Mouse (Mus musculus): ENCODE measurements at regions not wholly inside any gene's neighbourhood (a gene's known extent, or its start where the extent isn't known, plus 50 kb on each side); places are given as distances from the start of the nearest gene placed in this dataset.

DNA sequence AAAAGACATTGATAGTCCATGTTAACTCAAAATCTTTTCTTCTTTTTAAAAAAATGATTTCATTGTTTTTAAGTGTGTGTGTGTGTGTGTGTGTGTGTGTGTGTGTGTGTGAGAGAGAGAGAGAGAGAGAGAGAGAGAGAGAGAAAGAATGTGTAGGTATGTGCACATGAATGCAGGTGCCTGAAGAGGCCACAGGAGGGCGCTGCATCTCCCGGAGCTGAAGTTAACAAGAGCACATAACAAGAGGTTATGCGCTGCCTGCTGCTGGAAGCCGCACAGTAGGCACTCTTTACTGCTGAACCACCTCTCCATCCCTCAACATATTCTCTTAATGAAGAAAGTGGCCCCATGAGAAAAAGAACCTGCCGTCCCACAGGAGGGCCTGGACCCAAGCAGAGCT is 172.6 kb upstream of the Kazn start:
- DNase-seq: no peak
- intact Hi-C loops (cut with DNase I): no loop called here

DNA sequence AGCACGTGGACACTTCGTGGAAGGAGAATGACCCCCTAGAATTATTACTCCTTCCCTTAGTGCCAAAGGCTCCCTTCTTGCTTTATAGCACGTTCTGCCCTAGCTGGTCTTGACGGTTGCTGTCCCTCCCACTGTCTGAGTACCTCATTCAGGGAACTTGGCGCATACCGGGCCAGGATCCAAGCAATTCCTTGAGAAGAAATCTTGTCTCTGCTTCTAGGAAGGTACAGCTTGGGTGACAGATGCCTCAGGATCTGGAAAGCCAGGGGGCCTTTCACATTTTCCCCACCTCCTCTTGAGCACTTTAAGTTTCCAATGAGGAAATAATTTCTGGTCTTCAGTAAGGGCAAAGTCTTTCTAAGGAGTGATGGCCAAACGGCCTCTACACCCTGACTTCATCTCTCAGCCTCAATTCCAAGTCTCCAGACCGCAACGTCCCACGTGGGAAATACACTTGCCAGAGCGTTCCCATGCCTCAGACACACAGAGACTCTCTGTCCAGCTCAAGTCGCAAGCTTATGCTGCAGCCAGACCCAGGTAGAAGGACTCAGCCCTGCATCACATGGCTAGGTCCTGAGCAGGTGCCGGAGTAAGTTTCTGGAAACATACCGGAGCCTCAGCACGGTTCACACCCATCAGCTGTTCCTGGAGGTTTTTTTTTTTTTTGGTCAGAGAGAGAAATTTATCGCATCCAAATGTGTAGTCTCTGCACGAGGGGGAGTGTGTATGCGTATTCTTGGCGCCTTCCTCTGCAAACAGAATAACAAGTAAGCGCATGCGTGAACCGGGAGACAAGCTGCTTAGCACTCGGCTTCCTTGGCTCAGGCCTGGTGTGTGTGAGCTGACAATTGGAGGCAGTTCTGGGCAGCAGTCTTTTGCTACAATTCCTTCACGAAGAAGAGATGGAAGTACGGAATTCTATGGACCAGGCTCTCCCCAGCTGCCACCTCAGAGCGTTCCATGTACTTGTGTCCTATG is 171.7 kb upstream of the Kazn start:
- DNase-seq: peak; percentile 6 to 26
- intact Hi-C loops (cut with DNase I): no loop called here

DNA sequence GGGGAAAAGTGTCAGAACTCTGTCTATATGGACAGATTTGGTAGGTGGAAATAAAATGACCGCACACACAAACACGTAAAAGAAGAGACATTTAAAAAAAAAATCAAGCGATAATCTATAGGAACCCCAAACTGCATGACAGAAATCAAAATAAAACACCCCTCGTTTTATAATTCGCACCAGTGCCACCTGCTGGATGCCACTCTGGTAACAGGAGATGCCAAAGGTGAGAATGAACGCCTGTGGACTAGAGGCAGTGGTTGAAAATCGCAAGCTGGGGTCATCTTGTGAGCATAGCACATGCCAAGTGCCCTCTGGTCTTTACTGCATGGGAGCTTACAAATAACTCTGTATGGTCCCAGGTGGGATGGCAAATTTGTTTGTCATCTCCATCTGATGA is 158.7 kb upstream of the Kazn start:
- intact Hi-C loops (cut with DNase I): no loop called here
- DNase-seq: no peak

DNA sequence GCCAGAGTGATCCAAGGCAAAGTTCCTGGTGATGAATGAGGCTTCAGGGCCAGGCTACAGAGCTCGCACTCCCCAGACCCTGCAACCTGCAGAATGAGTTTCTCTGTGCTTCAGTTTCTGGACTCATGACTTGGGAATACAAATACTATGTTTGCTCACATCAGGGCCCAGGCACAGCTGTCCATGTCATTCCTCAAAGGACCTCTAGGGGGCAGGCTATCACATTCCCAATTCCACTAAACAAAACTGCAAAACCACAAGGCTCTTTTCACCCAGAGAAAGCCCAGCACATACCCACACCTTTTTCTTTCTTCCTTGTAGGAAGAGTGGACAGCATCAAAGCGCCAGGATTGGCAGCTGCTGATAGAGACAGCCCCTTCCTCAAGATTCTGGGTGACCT is 153.7 kb upstream of the Kazn start:
- DNase-seq: peak; percentile 19 to 28
- intact Hi-C loops (cut with DNase I): loop anchor here (1.0 kb wide), 1 partner anchor 486 kb away; no protein-coding TSS in a partner anchor

DNA sequence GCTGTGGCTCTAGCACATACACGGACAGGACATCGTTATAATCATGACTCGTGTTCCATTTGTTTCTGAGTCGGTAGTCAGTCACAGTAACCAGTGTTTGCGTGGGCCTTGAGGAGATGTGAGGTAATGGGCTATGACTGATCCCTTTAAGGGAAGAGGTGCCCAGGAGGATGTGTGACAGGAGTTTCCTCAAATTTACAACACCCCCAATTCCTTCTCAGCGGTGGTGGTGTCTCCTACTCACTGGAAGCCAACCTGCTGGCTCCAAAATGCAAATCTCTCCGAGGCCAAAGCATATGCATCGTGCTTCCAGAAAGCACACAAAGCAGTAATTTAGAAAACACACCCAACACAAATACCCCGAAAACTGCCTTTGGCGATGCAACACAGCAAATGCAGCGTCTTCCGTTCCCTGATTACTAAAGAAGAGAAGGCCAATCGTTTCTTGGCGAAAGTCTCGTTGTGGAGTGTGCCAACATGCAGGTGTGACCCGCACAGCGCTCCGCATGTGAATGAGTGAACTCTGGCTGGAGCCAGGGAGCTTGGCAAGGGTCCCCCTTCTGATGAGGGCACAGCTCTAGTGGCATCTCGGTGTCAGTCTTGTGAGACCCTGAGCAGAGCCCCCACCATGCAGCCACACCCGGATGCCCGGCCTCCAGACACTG is 151.5 kb upstream of the Kazn start:
- intact Hi-C loops (cut with DNase I): no loop called here
- DNase-seq: no peak

DNA sequence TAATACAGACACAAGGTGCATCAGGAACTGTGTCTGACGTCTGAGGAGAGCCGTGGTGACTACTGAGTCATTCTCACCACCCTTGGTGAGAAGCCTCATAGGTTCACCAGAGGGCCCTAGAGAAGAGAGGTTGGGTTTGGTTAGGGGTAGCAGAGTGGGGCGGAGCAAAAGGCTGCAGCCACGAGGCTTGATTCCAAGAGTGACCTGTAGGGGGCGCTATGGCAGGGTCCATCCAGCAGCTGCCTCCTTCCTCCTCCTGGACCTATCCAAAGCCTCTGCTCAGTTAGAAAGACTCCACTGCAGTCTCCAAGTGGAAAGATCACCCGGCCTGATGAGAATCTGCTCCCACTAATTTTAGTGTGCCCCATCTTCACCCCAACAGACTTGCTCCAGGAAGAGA is 149.3 kb upstream of the Kazn start:
- intact Hi-C loops (cut with DNase I): no loop called here
- no peak for DNase-seq

DNA sequence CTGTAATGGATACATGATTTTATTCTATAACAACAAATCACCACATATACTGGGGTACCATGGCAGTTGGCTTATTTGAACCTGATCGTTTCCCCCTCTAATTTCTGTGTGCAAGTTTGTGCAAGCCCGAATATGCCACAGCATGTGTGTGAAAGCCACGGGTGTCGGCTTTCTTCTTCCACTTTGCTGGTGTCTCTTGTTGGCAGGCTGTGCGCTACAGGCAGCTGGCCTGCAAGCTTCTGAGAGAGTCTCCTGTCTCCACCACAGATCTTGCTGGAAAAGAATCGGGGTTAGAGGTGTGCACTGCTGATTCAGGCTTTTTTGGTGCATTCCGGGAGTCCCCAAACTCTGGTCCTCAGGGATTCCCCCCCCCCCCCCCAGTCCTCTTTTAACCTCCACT is 142.0 kb upstream of the Kazn start:
- no peak for DNase-seq
- intact Hi-C loops (cut with DNase I): no loop called here

DNA sequence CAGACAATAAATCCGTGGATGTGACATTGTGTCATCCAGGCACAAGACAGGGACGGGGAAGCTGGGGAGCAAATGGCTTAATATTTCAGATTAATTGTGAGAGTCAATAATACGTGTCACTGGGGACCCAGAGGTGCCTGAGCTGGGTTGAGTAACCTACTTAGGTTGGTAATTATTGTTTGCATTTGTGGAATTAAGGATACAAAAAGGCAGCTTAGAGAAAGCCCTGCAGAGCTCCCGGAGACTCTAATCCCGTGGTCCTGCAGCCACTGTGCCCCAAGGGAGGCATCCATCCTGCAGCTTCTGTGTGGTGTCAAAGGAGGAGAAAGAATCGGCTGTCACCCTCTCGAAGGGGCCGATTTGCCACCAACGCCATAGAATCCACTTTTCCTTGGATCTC is 139.3 kb upstream of the Kazn start:
- intact Hi-C loops (cut with DNase I): no loop called here
- DNase-seq: no peak

DNA sequence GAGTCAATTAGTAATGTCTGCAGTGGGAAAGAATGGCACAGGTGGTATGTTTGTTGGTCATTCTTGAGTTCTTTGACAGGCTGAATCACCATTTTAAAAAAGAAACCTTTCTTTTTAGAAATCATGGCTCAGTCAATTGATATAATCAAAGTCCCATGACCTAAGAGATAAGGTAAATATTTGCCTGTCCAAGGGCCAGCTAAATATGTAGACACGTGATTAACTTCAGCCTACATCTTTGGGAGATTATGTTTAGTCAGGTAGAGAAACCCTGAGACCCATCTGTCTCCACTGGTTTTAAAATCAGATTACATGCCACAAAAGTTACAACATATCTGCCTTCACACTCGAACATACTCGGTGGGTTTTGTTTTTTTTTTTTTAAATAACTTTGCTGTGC is 128.6 kb upstream of the Kazn start:
- DNase-seq: no peak
- intact Hi-C loops (cut with DNase I): no loop called here

DNA sequence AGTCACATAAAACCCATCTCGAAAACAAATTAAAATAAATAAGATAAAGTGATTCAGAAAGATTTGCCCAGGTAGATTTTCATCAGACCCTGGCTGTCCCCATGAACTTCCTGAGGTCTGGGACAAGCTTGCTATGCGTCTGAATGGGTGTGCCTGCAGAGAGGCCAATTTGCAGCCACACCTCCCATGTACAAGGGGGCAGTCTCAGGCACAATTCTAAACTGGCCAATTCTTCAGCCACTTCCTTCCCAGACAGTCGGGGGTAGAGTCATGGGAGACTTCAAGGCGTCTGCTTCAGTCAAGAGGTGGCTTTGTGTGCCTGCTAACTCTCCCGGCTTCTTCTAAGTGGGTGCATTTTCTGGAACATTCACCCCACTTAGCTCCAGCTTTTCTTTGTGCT is 122.9 kb upstream of the Kazn start:
- no peak for DNase-seq
- intact Hi-C loops (cut with DNase I): no loop called here

DNA sequence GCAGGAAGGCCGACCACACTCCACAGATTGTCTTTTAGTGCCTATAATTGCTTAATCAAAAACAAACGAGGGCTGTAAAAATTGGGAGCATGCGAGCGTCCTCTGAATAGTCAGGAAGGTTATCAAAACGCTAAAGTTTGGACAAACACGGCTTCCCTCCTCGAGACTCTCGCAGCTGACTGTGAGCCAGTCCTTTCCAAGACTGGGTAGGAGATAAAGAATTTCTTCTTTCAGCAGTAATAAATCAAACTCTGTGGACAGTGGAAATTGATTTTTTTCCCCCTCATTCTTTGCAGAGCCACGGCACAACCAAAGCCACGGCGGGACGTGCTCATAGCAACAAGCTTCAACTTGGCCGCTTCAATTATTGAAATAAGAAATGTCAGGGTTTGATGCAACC is 119.7 kb upstream of the Kazn start:
- DNase-seq: no peak
- intact Hi-C loops (cut with DNase I): no loop called here

DNA sequence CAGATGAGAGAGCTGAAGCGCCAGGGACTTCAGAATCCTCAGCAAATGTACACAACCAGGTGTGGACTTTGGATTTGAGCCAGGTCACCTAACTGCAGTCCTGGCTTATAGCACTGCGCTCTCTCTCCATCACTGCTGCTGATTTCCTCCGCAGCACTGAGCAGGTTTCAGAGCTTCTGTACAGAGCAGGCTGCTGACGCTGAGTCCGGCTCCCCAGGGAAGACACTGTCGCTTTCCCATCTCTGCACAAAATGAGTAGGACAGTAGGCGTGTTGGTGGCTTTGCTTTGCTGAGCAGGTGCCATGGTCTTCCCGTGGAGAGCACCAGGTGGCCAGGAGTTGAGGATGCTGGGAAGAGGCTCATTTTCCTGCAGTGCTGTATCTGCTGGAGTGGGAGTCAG is 116.2 kb upstream of the Kazn start:
- no peak for DNase-seq

DNA sequence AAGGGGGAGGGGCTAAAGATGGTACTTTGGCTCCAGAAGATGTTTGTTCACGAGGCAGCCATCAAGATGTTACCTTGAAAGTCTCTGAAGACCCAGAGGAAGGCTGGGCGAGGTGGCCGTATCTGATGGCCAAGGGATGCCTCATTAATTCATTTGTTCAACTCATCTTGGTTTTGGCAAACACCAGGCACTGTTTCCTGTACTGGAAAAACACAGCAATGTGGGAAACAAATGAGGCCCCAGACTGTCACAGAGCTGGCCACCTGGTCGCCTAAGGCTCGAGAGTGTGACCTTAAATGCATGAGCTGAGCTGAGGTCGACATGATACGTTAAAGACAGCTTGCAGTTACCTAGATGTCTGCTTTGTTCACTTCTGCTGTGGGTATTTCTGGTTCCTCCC is 114.3 kb upstream of the Kazn start:
- DNase-seq: no peak
- intact Hi-C loops (cut with DNase I): no loop called here

More for the DNA sequence above, 116.2 kb upstream of the Kazn start:
- intact Hi-C loops (cut with DNase I): no loop called here

DNA sequence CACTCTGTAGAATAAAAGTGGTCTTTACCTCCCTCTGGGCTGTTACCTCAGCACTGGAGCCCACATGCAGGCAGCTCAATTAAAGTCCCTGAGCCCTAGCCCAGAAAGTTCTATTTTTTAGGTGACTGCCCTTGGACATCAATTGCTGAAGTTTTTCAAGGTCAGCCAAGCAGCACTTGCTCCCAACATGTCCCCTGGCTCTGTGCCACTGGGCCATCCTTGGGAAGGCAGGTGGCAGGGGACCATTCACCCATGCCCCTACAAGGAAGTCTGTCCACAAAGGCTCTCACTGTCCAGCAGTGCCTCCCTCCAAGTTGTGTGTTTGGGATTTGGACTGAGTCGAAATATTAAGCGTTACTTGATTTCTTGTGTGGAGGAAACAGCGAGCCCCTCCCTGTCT is 112.6 kb upstream of the Kazn start:
- intact Hi-C loops (cut with DNase I): no loop called here
- no peak for DNase-seq

DNA sequence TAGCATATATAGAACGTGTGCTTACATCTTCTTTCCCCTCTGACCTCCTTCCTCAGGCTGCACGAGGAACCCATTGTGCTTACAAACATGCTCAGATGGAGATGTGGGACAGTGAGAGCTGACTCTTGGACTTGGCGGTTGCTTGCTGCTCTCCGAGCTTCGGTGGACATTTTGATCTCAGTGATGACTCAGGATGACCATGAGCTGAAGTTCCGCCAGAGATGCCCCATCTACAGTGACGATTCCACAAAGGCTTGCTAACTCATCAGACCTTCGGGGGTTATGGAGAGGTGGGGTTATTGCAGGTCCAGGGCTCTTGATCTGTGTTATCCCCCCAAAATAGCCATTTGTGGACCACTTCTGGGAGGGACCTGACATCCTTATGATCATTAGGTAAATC is 111.8 kb upstream of the Kazn start:
- DNase-seq: no peak
- intact Hi-C loops (cut with DNase I): no loop called here

DNA sequence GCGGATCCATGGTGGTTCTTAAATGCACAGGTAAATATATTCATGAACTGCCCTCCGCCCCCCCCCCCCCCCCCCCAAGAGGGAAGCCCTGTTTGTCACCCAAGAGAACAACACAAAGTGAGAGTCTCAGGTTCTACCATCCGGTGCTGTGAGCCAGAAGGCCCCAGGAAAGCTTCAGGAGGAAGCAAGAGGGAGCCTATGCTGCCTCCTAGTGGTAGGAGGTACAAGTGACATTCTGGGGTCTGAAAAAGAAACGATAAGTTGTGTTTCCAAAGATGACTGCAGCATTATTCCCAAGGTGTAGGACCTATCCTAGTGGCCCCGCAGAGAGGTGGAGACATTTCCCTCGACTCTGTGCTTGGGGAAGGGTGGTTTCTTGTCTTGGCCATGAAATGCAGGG is 109.7 kb upstream of the Kazn start:
- intact Hi-C loops (cut with DNase I): loop anchor here (1.0 to 10.0 kb wide), 4 partner anchors 100 to 344 kb away; no protein-coding TSS in a partner anchor
- DNase-seq: peak; percentile 33 to 35

DNA sequence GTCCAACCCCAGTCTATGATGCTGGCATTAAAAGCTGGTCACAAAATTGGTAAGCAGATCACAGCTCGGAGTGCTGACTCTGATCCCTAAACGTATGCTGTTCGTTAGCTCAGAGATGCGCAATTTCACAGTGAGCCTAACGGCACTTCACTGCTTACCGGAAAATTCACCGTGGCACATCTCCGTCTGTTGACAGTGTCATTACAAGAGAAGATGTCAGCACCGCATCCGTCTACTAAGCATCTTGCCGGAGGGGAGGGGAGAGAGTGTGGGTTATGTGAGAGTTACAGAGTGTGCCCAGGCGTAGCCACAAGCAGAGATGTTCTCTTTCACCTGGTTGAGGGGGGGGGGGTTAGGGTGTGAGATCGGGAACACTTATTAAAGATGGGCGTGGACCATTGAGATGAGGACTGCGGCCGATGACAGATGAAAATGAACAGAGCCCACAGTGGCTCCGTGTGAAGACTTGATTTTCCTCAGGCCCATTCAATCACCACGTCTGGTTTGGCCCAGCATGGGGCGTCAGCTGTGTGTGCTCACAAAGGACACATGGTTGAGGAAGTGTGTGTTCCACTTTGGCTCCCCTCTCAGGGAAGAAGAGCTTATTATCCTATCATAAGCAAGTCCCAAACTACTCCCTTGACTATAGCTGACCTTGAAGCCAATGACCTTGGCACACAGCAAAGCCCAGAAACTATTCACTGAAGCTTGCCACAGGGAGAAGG is 103.4 kb upstream of the Kazn start:
- intact Hi-C loops (cut with DNase I): loop anchor here (10.0 kb wide), 1 partner anchor 338 kb away; no protein-coding TSS in a partner anchor
- DNase-seq: no peak

DNA sequence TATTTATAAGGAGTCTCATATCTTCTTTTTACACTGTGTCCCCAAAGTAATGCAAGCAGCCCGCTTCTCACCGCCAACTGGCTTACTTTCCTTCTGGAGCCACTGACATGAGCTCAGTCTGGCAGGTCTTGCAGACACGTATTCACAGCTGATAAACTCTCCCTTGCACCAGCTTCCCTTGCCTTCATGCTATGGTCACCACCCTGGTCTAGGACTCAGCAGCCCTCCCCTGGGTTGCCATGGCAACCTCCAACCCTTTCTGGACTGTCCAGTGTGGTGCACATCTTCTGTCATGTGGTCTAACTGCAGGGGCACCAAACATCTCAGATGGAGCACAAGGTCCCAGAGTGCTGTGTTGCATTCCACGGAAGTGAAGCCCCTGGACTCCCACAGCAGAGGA is 102.1 kb upstream of the Kazn start:
- DNase-seq: no peak
- intact Hi-C loops (cut with DNase I): loop anchor here (10.0 kb wide), 1 partner anchor 337 kb away; no protein-coding TSS in a partner anchor

DNA sequence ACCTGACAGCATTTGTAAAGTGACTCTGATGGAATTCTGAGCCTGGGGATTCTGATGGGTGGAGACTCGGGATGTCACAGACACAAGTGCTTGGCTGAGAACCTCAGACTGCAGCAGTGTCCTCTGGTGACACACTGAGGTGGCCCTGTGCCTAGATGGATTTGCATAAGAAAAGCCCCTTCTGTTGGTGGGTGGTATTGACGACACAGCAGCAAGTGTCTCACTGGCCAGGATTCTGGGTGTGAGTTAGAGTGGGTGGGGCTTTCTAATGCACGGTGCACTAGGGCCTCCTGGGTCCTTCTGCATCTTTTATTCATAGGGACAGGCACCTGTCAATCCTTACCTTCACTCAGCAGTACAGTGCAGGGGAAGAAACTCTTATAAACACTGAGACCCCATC is 100.9 kb upstream of the Kazn start:
- intact Hi-C loops (cut with DNase I): loop anchor here (10.0 kb wide), 1 partner anchor 335 kb away; no protein-coding TSS in a partner anchor
- DNase-seq: no peak

DNA sequence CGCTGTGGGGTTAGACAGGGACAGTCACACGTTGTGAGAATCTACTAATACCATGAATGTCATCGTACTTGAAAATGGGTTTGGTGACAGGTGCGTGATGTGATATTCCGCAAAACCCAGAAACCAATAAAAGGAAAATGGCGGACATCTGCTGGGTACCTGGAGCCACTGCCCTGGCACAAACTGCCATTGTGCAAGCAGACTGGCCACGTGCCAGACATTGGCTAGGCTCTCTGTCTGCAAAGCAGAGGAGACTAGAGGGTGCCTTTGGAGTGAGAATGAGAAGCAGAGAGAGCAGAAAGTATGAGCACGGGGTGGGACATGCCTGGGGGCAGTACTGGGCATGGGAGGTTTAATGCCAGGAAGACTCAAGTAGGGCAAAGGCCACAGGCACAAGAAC is 98.5 kb upstream of the Kazn start:
- intact Hi-C loops (cut with DNase I): no loop called here
- peak; percentile 31 to 50 for DNase-seq

DNA sequence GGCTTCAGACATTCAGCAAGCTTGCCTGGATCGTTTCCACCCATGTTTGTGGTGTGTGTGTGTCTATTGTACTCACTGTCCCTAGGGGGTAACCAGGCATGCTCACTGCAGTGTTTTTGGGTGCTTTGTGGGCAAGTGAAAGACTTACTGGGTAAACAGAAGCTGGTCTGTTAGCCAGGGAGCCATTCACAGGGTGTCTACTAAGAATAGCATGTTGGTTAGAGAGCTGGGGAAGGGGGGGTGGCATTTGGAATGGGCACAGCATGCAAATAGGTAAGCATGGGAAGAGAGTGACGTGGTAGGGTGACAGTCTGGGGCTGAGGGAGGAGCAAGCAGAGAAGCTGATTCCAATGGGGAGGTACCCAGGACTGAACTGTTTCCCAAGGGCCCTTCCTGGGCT is 97.7 kb upstream of the Kazn start:
- DNase-seq: no peak
- intact Hi-C loops (cut with DNase I): no loop called here
